Mouse (Mus musculus) bone marrow, adult 2 months (tissue): ENCODE measurements around the gene St14.

Experiments
- CTCF ChIP-seq: fragments of 200-500 bp; IDR thresholded peaks from 2 replicates; pipeline ENCODE4 v1.5.1; 2011; ENCODE audit warnings: low read length, control low read depth; ENCODE audit not compliant: control insufficient read depth, insufficient read depth
- POLR2A ChIP-seq: fragments of 200-500 bp; IDR thresholded peaks from 2 replicates; pipeline ENCODE4 v1.6.1; 2011; ENCODE audit warnings: low read depth, mild to moderate bottlenecking, control low read depth, low read length, borderline replicate concordance; ENCODE audit not compliant: control insufficient read depth

DNA sequence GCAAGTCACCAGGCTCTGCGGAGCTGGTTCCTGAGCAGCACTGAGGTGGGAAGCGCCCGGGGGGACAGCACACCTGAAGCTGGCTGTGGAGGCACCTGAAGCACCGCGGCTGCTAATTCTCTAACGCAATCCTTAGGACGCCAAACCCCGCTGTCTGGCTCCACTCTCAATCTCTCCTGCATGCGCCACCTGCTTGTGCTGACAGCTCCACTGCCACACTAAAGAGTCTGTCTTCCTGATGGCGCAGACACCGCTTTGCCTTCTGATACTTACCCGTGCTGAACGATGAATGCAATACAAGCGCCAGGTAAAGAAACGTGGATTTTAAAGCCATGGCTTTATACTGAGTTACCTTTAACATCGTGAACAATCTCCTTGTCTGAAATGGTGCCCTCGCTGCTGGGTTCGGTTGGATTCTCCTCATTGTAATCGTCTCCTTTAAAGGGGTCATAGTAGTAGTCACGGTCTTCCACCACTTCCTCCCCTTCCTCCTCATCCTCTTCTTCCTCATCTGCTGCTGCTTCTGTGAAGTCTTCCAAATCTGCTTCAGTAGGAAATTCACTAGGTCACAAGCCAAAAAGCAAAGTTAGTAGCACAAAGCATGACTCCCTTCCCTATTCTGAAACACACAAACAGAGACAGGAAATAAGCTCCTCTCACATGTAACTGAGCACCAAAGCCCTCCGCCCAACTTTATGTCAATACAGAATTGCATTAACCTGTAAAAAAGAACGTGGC lies 36.9 kb upstream of the St14 start:
- no peak for TF ChIP-seq CTCF
- no peak for TF ChIP-seq POLR2A
